Mouse (Mus musculus): ENCODE measurements around the gene Sec14l1. TPM values are rescaled to one million over a fixed set of nuclear protein-coding genes. Genes with fewer than 3 reads are reported as not detected.

Gene Sec14l1
- polyA plus RNA-seq, 1 experiment = 123 TPM

DNA sequence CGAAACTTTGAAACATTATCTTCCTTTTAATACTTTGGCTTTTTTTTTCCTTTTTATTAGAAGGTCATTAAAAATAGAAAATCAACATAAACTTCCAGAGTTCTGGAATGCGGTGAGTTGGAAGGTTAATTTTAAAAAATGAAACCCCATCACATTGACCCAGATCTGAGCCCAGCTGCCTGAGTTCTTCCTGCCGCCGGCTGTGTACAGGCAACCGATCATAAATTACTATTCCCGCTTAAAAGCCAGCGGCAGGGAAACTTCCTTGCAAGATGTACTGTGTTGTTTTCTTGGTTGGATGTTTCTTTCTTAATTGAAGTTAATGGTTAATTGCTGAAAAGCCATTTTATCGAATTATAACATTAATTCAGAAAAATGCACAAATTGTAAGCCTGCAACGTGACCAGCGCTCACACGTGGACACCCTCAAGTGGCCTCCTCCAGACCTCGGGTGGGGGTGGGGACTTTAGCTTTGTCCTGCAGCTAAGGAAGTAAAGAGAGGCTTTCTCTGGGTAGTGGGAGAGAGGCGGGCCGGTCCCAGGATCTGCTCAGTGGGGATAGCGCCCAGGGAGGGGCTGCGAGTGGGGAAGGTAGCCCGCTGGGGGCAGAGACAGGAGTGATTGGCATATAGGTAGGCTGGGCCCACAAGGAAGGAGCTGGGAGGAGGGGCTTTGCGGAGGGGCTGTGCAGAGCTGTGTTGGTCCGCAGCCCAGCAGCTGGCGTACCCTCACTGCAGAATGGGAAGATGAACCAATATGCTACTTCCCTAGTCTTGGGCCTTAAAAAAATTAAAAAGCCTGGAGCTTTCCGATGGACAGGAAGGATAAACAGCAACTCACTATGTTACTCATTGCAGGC is 70.3 kb downstream of the Sec14l1 start:
- DNase-seq = no peak
- TF ChIP-seq POLR2A (IDR thresholded peaks at IDR 0.05; ENCODE audit: borderline replicate concordance, extremely low read depth, low read depth, low read length) (no peak), CTCF (IDR thresholded peaks at IDR 0.05; ENCODE audit: insufficient read depth, low read length) (no peak)
- WGBS = 55% methylated on average over 21 of the region's 21 CpGs

DNA sequence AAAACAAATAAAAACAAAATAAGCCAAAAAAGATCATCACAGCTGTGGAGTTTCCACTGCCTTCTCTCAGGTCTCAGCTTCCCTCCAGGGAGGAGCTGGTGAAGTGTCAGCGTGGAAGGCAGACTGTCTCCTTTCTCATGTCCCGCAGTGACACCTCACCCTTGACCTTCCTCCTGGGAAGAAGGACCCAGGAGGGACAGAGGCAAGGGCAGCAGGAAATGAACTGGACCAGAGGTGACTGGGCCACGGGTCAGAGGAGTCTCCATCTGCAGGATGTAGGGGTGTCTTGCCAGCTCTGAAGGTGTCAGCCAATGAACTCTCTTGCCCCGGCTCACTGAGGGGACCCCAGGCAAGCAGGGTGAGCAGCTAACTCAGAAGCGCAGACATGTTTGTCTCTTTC is 76.6 kb downstream of the Sec14l1 start:
- 63% methylated on average over 5 of the region's 5 CpGs for WGBS
- Histone ChIP-seq H3K4me1 (ENCODE audit: control insufficient read depth, insufficient read depth, low read length) (no peaks in the 10 kb centered on the region), H3K4me3 (replicated peaks; ENCODE audit: extremely low read depth, low read depth, low read length) (no peak overlapping the region)
- no peak for DNase-seq
- no peak for TF ChIP-seq POLR2A (IDR thresholded peaks at IDR 0.05; ENCODE audit: borderline replicate concordance, extremely low read depth, low read depth, low read length)
- TF ChIP-seq CTCF (IDR thresholded peaks at IDR 0.05; ENCODE audit: insufficient read depth, low read length) = no peak

More for the DNA sequence above, 70.3 kb downstream of the Sec14l1 start:
- Histone ChIP-seq H3K4me3 (replicated peaks; ENCODE audit: extremely low read depth, low read depth, low read length) (no peak overlapping the region), H3K4me1 (ENCODE audit: control insufficient read depth, insufficient read depth, low read length) (no peaks in the 10 kb centered on the region)

DNA sequence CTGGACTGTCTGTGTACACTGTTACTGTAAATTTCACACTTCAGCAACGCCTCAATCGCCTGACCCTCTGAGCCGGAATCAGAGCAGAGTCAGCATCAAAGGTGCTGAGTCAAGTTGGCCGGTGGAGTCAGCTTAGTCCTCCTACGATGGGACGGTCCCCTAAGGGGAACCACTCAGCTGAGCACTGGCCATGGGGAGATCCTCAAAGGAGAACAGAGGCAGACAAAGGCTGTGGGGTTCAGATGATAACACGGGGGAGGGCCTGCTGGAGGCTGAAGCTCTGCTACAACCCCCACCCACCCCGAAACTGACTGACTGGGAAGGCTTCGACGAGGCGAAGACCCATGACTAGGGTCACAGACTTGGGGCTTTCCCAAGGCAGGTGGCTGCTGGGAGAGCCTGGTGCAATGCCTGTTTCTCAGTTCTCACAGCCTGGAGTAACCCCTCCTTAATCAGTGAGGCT is 79.5 kb downstream of the Sec14l1 start:
- Histone ChIP-seq H3K4me1 (ENCODE audit: control insufficient read depth, insufficient read depth, low read length) (no peaks in the 10 kb centered on the region), H3K4me3 (replicated peaks; ENCODE audit: extremely low read depth, low read depth, low read length) (no peak overlapping the region)
- WGBS = 54% methylated on average over 11 of the region's 11 CpGs
- TF ChIP-seq CTCF (IDR thresholded peaks at IDR 0.05; ENCODE audit: insufficient read depth, low read length) (no peak), POLR2A (IDR thresholded peaks at IDR 0.05; ENCODE audit: borderline replicate concordance, extremely low read depth, low read depth, low read length) (no peak)
- no peak for DNase-seq

DNA sequence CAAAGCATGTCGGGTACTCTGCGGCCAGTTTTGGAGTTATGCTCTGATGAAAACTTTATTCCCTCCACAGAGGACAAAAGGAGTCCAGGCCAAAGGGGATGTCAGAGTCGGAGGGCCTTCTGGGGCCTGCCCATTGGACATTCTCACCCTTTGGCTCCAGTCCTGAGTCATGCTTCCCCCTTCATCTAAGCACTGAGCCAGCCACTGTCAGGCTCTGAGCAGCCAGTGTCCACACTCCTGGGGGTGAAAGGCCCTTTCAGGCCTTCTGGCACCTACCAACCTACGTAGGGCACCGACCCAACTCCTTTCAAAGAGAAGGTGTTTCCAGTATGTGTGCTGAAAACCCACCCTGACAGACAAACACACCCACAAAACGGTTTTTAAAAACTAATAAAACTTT is 80.6 kb downstream of the Sec14l1 start:
- DNase-seq = no peak
- no peaks in the 10 kb centered on the region for H3K4me1 ChIP-seq (ENCODE audit: control insufficient read depth, insufficient read depth, low read length)
- 91% methylated on average over 6 of the region's 6 CpGs for WGBS
- TF ChIP-seq POLR2A (IDR thresholded peaks at IDR 0.05; ENCODE audit: borderline replicate concordance, extremely low read depth, low read depth, low read length) (no peak), CTCF (IDR thresholded peaks at IDR 0.05; ENCODE audit: insufficient read depth, low read length) (no peak)
- H3K4me3 ChIP-seq (replicated peaks; ENCODE audit: extremely low read depth, low read depth, low read length) = no peak overlapping the region

DNA sequence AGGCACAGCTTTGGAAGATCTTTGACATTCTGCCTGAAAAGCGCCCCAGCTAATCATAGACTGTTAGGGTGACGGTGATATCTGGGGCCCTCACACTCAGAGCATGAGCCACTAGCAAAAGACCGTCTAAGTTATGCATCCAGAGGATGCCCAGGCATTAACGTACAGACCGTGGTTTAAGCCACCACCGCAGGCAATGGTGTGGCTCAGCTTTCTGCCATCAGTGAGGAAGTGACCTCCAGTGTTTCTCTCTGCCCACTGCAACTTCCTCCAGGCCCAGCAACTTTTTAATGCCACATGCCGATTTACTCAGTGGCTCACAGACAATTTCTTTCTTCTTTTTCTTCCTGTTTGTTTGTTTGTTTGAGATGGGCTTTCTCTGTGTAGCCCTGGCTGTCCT is 81.7 kb downstream of the Sec14l1 start:
- no peak for DNase-seq
- WGBS = 75% methylated on average over 7 of the region's 7 CpGs
- Histone ChIP-seq H3K4me3 (replicated peaks; ENCODE audit: extremely low read depth, low read depth, low read length) (no peak overlapping the region), H3K4me1 (ENCODE audit: control insufficient read depth, insufficient read depth, low read length) (no peaks in the 10 kb centered on the region)
- no peak for TF ChIP-seq POLR2A (IDR thresholded peaks at IDR 0.05; ENCODE audit: borderline replicate concordance, extremely low read depth, low read depth, low read length)
- TF ChIP-seq CTCF (IDR thresholded peaks at IDR 0.05; ENCODE audit: insufficient read depth, low read length) = no peak

DNA sequence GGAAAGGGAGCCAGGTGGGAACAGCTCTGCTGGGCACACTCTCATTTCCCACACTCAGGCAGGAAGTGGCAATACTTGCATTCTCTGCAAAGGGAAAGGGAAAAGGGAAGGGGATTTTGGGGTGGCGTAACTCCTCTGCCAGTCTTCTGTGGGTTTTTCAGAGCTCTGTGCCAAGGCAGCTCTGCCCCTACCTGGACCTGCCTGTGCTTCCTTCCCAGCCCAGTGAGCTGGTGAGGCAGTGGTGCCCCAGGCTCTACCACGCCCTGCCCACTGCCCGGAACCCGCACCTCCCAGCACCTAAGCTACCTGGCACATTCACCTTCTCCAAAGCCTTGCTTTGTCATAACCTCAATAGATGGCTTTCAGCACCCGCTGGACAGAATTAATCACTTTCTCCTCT is 83.2 kb downstream of the Sec14l1 start:
- Histone ChIP-seq H3K4me1 (ENCODE audit: control insufficient read depth, insufficient read depth, low read length) (no peaks in the 10 kb centered on the region), H3K4me3 (replicated peaks; ENCODE audit: extremely low read depth, low read depth, low read length) (no peak overlapping the region)
- DNase-seq = no peak
- no peak for TF ChIP-seq POLR2A (IDR thresholded peaks at IDR 0.05; ENCODE audit: borderline replicate concordance, extremely low read depth, low read depth, low read length)
- no peak for TF ChIP-seq CTCF (IDR thresholded peaks at IDR 0.05; ENCODE audit: insufficient read depth, low read length)
- WGBS = 62% methylated on average over 5 of the region's 5 CpGs

DNA sequence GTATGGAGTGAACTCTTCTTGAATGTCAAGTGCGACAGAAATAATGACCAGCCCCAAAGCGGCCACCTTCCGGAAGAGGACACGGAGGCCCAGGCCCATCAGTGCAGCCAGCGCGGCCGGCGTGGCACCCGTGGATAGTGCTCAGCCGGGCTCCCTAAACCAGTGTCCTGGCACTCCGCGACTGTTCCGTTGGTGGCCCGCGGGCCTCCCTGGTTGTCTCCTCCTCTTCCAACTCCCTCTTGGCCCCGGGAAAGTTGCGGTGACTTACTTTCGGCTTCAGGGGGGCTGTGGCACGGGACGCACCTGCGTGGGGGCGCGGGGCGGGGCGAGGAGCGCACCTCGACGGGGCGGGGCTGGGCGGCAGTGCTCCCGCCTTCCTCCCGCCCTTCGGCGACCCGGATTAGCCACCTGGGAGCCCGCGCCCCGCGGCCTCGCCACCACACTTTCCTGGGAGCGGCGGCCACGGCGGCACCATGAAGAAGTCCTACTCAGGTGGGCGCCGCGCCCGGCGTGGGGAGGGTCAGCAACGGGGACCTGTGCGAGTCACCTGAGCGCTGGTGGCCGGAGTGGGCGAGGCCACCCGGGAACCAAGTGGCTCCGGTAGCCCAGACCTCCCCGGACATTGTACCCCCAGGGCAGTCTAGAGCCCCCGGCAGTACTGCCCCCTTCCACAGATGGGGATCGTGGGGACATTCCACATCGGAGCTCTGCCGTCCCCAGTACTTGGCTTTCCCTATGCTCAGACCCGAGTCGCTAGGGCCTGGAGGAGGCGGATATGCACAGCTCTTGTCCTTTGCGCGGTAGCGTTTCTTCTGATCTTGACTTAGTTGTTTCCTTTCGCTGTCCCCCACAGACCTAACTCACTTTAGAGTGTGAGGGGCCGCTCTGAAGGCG is 84.6 kb downstream of the Sec14l1 start, which contains the start of gene Sept9:
Gene Sept9, plus strand, starts transcription at position 380 of the 894 bp plus-strand sequence.
- Histone ChIP-seq H3K4me1 (ENCODE audit: control insufficient read depth, insufficient read depth, low read length) (no peaks in the 10 kb centered on the region), H3K4me3 (replicated peaks; ENCODE audit: extremely low read depth, low read depth, low read length) (peak within 1 kb of the TSS; percentile 55)
- 2% methylated on average over 70 of the region's 70 CpGs for WGBS
- peak; percentile 61 for DNase-seq
- TF ChIP-seq POLR2A (IDR thresholded peaks at IDR 0.05; ENCODE audit: borderline replicate concordance, extremely low read depth, low read depth, low read length) = no peak
- TF ChIP-seq CTCF (IDR thresholded peaks at IDR 0.05; ENCODE audit: insufficient read depth, low read length) = no peak

DNA sequence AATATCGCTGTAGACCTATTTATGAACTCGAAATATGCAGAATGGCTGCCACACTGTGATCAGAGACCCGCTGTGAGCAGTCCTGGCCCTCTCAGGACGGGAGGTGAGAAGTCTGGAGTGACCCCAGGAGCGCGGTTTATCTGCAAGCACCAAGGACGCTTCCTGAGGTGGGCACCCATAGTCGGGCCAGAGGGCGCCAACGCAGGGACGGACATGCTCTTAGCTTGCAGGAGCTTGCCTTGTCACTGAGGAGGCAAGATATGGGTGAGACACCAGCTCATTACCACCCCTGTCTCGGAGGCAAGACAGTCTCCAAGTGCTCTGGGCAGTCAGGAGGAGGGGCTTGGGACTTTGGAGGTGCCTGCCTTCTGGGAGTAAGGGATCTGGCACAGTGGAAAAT is 86.9 kb downstream of the Sec14l1 start:
- TF ChIP-seq POLR2A (IDR thresholded peaks at IDR 0.05; ENCODE audit: borderline replicate concordance, extremely low read depth, low read depth, low read length) (no peak), CTCF (IDR thresholded peaks at IDR 0.05; ENCODE audit: insufficient read depth, low read length) (no peak)
- no peaks in the 10 kb centered on the region for H3K4me1 ChIP-seq (ENCODE audit: control insufficient read depth, insufficient read depth, low read length)
- no peak overlapping the region for H3K4me3 ChIP-seq (replicated peaks; ENCODE audit: extremely low read depth, low read depth, low read length)
- DNase-seq = no peak
- 84% methylated on average over 12 of the region's 12 CpGs for WGBS

DNA sequence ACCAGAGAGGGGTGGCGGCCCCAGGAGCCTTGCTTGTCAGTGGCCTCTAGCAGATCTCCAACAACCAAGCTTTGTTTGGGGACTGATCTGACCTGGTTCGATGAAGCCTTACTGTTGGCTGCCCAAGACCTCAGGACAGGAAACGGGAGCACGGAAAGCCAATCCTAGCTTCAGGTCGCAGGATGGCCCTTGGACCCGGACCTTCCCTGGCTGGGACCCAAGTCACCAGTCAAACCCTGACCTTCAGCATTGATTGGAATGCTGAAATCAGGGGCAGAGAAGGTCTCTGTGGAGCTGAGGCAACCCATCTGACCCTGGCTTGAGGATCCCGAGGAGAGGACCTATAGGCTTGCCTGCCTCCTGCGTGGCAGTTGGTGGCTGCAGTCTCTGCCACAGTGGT is 89.6 kb downstream of the Sec14l1 start:
- Histone ChIP-seq H3K4me3 (replicated peaks; ENCODE audit: extremely low read depth, low read depth, low read length) (no peak overlapping the region), H3K4me1 (ENCODE audit: control insufficient read depth, insufficient read depth, low read length) (no peaks in the 10 kb centered on the region)
- 69% methylated on average over 8 of the region's 8 CpGs for WGBS
- no peak for DNase-seq
- TF ChIP-seq POLR2A (IDR thresholded peaks at IDR 0.05; ENCODE audit: borderline replicate concordance, extremely low read depth, low read depth, low read length) (no peak), CTCF (IDR thresholded peaks at IDR 0.05; ENCODE audit: insufficient read depth, low read length) (no peak)

All from lung, adult 2 months (tissue).